Mouse (Mus musculus) common myeloid progenitor, adult 5-6 weeks (primary cell): ENCODE results near the gene Ak1. TPM values are rescaled to one million over a fixed set of nuclear protein-coding genes. Genes with fewer than 3 reads are reported as not detected.

Source experiments
- ATAC-seq: replicated peaks from 2 replicates; pipeline ENCODE4 v1.8.0; 2016; ENCODE audit warnings: low read depth, mild to moderate bottlenecking, moderate TSS enrichment, inconsistent platforms; ENCODE audit not compliant: poor library complexity, severe bottlenecking
- total RNA-seq: library from RNA; stranded (forward); fragments of 200-1000, 187-1606 nt; gene quantifications from 2 replicates; pipeline ENCODE4 v1.2.3, GENCODE M21; 2017

Ak1 gene
- total RNA-seq, 1 experiment from 2014 or later = 3.5 TPM

DNA sequence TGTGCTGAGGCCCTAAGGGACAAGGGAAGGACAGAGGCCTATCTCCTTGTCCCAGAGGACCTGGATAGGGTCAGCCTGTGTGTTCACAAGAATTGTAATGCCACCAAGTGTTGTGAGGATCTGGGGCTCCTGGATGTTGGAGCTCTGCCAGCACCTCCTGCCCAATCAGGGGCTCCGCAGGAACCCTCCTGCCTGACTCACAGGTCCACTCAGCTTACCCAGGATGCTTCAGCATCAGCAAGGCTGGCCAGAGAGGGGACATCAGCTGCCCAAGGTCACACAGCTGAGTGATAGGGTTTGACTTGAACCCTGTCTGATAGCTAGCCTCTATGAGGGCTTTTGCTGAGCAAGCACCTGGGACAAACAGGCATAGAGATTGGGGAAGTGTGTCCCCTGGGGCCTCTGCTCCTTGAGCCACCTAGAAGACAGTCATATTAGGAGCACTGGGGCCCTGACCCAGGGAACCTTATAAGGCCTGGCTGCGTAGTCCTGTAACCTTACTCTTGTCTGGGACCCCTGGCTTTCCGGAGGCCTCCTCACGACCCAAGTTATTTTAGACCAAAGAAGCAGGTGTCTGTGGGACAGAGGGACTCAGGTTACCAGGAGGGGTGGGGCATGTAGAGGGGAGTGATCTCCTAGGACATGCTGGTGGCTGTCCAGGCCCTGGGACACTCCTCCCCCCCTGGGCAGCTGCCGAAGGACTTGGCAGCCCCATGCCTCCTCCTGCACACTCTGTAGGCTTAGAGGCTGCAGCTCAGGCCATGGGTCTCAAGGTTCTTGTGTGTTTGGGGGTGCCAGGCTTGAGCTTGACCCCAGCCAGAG, 4.5 kb downstream of the Ak1 start:
- no peak for ATAC-seq

DNA sequence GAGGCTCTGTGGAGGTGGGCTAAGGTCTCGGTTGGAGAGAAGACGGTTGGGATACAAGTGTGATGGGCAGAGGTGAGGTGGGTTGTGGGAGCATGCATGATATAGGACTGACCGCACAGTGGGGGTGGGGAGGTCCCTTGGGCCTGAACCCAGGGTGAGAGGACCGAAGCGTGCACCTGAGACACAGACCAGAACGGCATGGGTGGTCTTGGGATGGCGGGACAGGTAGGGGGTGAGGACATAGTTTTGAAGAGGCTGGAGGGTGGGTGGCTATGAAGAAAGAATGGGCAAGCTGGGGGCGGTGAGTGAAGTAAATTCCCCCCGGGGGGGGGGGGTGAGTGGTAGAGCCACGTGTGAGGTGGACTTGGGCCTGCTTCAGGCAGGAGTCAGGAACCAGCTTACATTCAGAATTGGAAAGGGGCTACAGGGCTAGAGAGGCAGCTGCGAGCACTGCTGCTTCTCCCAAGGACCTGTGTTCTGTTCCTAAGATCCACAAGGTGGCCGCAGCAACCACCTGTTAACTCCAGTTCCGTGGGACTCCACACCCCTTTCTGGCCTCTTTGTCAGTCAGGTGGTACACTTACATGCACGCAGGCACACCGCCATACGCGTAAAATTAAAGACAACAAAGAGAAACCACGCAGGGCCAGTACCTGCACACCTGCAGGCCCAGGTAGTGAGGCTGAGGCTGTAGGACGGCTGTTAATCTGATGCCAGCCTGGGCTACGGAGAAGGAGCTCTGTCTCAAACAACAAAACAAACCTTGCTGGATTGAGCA, 5.9 kb downstream of the Ak1 start:
- ATAC-seq = no peak

DNA sequence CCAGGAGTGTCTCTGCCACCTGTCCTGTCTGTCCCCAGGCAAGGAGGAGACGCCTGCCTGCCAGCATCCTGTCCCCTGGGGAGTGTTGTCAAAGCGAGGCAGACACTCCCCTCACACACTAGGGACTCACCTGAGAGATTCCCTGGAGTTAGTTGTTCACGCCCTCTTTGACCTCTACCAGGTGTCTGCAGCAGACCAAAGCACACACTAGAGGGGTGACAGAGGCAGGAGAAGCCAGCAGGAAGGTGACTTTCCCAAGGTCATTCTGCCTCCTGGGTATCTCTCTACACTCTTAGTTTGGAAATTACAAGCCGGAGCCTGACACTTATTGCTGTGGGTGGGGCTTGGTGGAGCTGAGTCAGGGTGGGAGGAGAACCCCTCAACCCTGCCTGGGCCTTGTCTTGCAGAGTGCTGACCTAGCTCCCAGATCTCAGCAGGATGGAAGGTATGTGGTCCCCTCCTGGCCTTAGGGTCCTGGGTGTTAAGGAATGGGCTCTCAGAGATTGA, 6.5 kb downstream of the Ak1 start:
- ATAC-seq = no peak

DNA sequence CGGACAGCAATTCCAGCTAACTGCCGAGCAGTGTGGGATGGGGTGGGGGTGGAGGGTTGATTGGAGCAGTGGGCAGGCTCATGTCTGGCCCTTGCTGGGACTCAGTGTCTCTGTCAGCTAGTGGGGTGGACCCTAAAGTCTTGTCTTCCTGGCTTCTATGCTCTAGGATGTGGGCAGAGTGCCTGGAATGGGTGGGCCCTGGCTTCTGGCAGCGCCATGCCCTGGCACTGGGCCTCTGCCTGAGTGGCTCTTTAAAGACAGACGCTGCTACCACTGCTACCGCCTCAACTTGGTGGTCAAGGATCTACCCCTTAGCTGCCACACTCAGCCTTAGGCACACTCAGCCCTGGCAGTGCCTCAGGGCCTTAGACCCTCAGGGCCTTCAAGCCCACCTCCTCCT, 7.2 kb downstream of the Ak1 start:
- ATAC-seq = no peak

DNA sequence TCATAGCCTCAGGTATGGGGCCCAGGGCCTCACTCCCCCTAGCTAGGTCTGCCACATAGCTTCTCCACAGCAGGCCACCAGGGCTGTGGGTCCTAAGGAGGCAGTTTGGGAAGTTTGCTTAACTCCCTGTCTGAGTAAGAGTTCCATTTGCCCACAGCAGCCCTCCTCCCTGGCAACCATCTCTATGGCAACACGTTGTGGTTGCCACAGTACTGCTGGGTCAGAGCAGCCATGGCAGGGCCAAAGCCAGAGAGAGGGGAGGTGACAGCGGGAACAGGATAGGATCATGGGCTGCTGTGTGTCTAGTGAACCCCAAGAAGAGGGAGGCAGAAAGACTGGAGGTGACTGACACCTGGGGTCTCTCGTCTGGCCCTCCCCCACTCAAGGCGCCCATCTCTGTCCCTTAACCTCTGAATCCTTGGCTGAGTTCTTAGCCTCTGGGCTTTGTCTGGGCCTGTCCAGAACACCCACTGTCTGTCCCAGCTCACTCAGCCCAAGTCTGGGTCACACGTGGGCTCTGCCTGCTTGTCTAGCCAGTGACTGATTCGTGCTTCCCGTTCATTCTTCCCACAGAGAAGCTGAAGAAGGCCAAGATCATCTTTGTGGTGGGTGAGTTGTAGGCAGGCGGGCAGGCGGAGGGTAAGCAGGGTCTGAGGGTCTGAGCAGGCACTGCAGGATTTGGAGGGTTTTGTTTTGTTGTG, 7.9 kb downstream of the Ak1 start:
- ATAC-seq = peak; percentile 66

DNA sequence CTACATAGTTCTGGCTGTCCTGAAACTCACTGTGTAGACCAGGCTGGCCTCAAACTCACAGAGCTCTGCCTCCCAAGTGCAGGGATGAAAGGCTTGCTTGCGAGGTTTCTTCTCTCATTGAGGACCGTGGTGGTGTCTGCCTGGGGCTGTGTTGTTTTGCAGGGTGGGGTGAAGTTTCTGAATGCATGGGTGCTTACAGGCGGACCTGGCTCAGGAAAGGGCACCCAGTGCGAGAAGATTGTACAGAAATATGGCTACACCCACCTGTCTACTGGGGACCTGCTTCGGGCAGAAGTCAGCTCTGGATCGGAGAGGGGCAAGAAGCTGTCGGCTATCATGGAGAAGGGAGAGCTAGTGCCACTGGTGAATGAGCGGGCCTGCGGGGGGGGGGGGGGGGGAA, 8.5 kb downstream of the Ak1 start:
- ATAC-seq = no peak

DNA sequence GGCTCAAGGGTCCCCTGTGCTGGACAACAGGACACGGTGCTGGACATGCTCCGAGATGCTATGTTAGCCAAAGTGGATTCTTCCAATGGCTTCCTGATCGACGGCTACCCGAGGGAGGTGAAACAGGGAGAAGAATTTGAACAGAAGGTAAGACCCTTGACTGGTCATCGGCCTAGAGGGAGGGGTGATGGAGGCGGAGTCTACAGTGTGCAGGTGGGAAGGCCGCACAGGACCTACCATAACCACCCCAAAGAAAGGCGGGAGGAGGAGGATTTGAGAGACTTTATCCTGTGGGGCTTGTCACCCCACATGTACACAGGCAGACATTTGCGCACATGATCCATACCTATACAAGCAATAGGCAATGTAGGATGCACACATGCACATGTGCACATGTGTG, 9.5 kb downstream of the Ak1 start:
- ATAC-seq = no peak

DNA sequence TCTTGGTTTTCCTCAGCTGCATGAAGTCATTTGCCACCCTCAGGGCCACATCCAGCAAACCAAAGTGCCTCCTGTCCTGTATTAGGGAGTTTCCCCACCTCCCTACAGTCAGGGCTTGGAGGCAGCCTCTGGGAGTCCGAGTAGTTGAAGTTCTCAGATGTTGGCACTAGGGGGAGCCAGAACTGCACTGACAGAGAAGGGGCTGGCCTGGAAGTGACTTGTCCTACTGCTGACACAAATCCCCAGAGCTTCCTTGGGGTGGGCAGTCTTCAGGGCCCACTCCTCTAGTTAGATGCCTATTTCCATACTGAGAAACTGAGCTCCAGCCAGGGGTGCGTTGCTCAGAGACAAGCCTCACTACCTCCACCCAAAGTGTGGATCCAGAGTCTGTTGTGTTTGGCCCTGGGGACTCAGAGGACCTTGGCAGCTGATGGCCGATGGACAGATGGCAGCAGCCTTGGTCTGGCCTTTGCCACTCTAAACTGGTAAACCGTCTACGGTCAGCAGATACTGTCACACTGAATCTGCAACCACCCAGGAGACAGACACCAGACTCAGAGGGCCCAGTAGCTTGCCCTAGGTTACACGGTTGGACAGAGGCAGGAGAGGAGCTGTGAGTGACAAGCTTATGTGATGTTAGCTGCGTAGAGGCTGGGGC, 10.3 kb downstream of the Ak1 start:
- peak; percentile 84 for ATAC-seq

DNA sequence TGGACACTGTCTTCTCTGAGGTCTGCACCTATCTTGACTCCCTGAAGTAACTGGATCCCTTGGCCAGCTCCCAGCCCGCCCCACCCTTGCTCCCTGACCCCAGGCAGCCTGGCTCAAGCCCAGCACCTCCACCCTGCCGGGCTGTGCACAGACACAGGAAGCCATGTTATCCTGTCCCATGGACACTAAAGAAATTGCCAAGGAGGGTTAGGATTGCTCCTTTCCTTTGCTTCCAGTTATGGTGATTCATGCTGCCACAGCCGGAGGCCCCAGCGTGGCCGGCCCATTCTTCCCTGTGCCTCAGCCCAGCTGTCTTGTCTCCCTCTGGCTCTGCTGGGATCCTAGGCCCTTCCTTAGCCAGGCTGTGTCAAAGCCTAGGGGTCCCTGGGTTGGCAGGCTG, 12.1 kb downstream of the Ak1 start:
- no peak for ATAC-seq

DNA sequence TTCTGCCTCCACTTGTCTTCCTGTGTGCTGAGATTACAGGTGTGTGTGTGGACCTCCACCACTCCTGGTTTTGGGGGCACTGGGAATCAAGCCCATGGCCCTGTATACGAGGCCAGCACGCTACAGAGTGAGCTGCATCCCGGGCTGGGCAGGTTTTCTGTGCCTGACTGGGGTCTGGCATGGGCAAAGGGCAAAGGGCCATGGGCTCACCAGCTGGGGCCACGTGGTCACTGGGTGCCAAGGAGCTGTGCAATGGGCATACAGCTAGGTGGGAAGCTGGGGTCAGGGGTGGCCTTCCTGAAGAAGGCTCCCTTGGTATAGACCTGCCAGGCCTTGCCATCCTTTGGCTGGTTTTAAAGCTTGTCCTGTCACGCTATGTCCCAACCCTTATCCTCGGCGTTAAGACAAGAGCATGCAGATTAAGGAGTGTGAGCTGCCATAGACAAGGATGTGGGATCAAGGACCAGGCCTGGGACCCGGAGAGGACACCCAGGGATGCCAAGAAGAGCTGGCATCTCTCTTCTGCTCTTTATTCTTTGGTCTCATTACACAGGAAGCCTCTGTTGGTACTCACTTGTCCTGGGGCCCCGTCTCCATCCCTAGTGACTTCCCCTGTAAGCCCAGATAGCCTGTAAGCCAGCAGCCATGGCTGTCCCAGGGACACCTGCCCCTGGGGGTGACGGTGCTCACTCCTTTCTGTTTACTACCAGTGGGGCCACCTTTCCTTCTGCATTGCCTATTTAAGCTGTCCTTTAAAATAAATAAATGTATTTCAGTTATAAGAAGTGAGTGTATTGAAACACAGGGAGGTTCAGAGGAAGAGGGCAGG, 12.9 kb downstream of the Ak1 start:
- no peak for ATAC-seq

DNA sequence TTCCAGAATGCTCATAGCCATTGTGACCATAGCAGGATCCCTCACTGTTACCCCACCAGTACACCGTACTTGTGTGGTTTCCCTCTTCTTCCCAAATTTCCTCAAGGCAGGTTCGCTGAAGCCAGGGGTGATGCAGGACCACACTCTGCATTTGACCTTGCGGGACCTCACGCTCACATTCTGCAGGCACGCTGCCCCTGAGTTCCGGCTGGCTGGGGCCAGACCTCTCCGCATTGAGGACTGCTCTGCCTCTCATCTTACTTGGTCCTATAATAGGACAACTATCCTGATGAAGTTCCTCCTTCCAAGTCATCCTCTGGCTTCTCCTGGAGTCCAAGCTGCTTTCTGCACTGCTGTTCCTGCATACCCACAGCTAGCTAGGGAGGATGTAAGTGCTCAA, 15.1 kb downstream of the Ak1 start:
- ATAC-seq = no peak

DNA sequence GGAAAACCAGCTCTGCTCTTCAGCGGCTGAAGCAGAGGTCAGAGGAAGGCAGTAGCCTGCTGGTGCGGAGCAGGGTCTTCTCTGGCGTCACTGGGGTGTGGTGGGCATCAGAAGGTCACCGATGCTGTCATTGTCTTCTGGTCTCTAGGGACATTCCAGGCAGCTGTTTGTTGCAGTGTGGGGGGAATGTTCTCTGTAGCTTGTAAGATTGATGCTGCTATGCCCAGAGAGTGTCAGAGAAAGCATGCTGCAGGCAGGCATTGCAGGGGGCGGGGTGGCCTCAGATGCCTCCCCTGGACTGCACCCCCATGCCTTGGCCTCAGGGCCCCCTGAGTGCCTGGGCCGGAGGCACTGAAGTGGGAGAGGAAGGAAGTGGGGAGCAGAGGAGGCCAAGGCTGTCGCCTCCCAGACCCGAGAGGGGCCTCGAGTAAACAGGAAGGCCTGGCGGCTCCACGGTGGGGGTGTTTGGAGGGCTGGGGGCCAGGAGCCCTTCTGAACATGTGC, 16.3 kb downstream of the Ak1 start:
- ATAC-seq = peak; percentile 94

DNA sequence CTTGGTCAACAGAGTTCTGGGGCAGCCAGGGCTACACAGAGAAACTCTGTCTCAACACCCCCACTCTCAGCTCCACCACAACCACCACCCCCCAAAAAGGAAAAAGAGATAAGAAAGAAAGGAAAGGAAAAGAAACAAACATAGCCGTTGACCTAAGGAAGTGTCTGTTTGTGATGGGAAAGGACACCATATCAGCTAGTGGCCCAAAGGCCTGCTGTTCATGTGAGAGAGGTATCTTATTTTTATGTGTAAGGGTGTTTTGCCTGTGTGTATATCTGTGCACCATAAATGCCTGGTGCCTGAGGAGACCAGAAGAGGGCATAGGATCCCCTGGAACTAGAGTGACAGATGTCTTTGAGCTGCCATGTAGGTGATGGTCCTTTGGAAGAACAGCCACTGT, 18.1 kb downstream of the Ak1 start:
- ATAC-seq = no peak

DNA sequence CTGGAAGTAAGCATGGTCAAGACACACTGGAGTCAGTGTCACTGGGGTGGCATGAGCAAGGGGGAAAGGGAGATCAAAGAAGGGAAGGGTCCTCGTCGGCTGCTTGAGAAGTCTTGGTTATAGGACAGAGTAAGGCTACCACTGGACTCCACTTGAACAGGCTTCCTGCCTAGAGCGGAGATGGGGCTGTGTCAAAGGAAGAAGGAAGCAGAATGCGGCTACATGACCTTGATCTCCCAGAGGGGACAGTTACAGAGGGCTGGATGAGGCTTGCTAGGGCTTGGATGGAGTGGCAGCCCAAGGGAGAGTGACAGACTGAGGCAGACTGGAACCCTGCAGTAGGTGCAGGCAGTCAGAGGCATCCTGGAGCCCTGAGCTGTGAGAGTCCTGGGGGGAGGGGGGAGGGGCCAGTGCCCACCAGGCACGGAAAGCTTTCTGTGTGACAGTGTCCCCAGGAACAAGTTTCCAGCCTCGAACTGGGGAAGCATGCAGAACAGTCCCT, 19.0 kb downstream of the Ak1 start:
- no peak for ATAC-seq

DNA sequence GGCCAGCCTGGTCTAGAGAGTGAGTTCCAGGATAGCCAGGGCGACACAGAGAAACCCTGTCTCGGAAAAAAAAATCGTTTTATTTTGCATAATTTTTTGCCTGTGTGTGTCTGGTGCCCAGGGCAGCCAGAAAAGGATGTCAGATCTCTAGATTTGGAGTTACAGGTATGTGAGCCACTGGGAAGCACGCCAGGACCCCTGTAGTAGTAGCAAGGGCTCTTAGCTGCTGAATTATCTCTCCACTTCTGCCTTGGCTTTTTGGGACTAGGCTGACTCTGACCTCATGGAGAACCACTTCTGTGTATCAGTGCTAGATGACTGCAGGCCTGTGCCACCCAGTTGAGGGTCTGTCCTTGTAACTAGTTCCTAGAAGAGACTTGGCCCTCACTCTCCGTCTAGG, 20.3 kb downstream of the Ak1 start:
- ATAC-seq = no peak

DNA sequence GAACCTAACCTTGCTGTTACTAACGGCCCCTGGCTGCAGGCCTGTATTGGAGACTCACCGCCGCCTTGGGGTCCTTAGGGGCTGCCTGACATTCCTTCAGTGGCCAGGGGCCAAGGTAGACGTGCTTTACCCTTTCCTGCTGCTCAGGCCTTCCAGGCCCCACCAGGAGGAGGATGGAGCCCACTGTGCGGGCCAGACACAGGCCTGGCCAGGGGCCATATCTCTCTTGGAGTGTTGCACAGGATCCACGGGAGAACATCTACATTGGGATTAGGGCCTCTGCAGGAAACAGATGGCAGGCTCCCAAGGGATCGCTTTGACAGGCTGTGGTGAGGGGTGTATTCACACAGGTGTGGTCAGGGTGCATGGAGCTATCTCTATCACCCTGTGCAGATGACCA, 21.3 kb downstream of the Ak1 start:
- ATAC-seq = no peak

DNA sequence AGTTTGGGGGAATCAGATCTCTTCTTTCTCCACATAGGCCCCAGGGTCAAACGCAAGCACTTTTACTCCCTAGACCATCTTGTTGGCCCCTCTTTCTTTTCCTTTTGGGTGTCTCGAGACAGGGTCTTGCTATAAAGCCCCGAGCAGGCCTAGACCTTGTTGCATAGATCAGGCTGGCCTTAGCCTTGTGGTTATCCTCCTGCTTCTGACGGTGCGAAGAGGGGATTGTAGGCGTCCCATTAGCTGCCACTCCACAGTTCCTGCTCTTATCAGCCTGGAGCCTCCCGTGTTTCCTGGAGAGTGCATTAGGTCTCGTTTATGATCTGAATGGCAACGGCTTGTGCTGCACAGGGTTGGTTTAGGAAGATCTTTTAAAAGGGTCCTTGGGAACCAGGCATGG, 22.5 kb downstream of the Ak1 start:
- ATAC-seq = no peak

DNA sequence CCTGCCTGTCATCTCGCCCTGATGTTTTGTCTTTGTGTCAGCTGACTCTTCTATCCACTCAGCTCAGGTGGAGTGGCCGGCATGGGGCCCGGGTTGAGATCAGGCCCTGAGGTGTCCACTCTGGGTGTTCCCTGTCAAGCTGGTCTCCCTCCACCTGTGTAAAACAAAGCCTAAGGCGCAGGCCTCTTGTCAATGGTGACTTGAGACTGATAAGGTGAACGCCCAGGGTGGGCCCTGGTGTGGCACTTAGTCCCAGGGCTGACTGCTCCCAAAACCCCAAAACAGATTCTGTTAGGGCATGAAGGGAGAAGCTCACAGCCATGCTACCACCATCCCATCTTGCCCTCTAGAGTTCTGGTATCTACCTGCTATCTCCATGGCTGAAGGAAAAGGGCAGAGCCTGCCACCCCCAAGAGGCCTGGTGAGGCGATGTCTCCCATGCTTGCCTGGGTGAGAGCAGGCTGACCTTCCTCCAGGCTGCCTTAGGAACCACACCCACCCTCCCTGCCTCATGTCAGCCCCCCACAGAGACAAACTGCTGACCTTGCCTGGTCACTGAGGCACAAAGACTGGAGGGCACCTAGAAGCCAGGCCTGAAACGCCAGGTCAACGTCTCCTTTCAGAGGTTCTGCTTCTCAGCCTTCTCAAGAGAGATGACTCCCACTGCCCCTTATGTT, 23.4 kb downstream of the Ak1 start:
- no peak for ATAC-seq

DNA sequence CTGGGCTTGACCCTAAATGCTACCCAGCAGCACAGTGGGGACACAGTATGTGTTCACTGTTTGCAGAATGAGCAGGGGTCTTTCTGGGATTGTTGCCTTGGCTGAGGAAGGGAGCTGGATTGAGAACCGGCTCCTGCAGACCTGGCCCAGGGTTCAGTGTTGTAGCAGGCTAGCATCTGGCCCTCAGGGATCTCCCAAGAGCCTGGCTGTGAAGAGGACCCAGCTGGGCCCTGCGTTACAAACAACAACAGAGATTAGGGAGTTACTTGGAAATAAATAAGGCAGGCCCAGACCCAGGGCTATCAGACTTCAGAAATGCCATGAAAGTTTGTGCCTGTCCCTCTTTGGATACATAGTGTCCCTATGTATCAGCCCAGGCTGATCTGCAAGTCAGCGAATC, 24.1 kb downstream of the Ak1 start:
- no peak for ATAC-seq
